Mouse (Mus musculus) bone marrow, adult 2 months (tissue): ENCODE data around the gene Nup62. TPM values are rescaled to one million over a fixed set of nuclear protein-coding genes. Genes with fewer than 3 reads are reported as not detected.

Experiments
- H3K27ac ChIP-seq: fragments of 200-500 bp; 2 replicates; pipeline ENCODE4 v1.5.1; 2012; ENCODE audit warnings: low read depth, mild to moderate bottlenecking, control low read depth, inconsistent platforms, low read length; ENCODE audit not compliant: control insufficient read depth, poor library complexity, insufficient read depth
- H3K4me1 ChIP-seq: fragments of 200-500 bp; 2 replicates; pipeline ENCODE4 v1.6.1; 2011; ENCODE audit warnings: low read length; ENCODE audit not compliant: control insufficient read depth, insufficient read depth
- H3K4me3 ChIP-seq: fragments of 200-500 bp; replicated peaks from 2 replicates; pipeline ENCODE3; 2011; ENCODE audit warnings: mild to moderate bottlenecking, low read depth, low read length, control low read depth; ENCODE audit not compliant: control insufficient read depth
- CTCF ChIP-seq: fragments of 200-500 bp; IDR thresholded peaks from 2 replicates; pipeline ENCODE4 v1.5.1; 2011; ENCODE audit warnings: low read length, control low read depth; ENCODE audit not compliant: control insufficient read depth, insufficient read depth
- POLR2A ChIP-seq: fragments of 200-500 bp; IDR thresholded peaks from 2 replicates; pipeline ENCODE4 v1.6.1; 2011; ENCODE audit warnings: low read depth, mild to moderate bottlenecking, control low read depth, low read length, borderline replicate concordance; ENCODE audit not compliant: control insufficient read depth
- WGBS: fragments of 180-500 bp; shearing (Covaris S2); methylation state at CpG from one replicate; pipeline ENCODE4 v1.1.7; 2018; 5-methylcytosine and 5-hydroxymethylcytosine counted together
- polyA plus RNA-seq: library from polyadenylated mRNA; stranded (reverse); fragments of >200 nt; gene quantifications from 2 replicates; pipeline ENCODE4 v1.2.4, GENCODE M21; 2011; ENCODE audit warnings: low replicate concordance; ENCODE audit not compliant: missing spikeins, insufficient read depth, insufficient read length

The Nup62 gene
- polyA plus RNA-seq, 1 experiment, result 44.7 TPM

DNA sequence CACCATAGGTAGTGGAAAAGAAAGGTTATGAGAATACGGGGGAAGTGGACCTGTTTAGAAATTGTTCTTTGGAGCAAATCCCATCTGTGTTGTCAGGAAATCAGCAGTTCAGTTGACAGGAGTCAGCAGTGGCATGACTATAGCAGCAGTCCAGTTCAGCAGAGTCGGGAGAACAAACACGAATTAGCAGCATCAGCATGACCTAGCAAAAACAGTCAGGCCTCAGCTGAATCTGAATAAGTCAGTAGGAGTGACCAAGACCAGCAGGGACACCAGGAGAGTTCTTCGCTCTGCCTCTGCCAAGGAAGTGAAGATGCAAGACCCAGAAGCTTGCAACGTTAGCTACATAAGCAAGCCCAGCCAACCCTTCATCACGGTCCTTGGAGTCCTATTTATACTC is 23.1 kb upstream of the Nup62 start:
- Histone ChIP-seq H3K27ac (no peak overlapping the region), H3K4me3 (no peak overlapping the region), H3K4me1 (no peaks in the 10 kb centered on the region)
- TF ChIP-seq CTCF (no peak), POLR2A (no peak)
- 71% methylated on average over 6 of the region's 6 CpGs for WGBS

DNA sequence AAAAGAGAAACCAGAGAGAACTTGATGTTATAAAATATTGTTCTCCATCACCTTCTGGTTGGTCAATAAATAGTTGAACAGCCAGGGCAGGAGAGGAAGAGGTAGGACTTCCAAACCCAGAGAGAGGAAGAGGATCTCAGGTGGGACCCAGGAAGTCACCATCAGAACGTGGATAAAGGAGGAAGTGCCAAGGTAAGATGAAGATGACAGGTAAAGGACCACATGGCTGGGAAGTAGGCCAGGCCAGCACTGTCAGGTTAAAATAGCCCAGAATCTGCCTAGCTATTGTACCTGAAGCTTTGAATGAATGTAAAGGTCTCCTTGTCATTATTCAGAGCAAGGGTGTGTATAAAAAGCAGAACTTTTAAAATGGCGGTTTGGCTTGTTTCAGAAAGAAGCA is 7.0 kb upstream of the Nup62 start:
- no peak for TF ChIP-seq POLR2A
- TF ChIP-seq CTCF, result no peak
- WGBS, result 44% methylated on average over 2 of the region's 2 CpGs
- no peaks in the 10 kb centered on the region for H3K4me1 ChIP-seq

DNA sequence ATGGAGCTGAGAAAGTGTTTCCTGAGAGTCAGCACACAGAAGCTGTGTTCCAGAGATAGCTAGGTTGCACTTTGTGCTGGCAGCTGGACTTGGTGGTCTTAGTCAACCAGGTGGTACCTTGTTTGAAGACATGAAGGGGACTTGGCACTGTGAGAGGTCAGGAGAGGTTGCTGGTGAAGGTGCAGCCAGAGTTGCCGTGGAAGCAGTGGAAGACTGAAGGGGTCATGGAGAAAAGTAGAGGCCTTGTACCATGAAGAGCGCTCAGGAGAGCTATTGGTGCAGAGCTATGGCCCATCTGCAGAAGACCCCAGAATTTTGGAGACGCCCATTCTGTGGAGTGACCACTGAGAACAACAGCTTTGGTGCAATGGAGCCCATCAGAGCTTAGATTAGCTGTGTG is 6.4 kb upstream of the Nup62 start:
- Histone ChIP-seq H3K4me3 (no peak overlapping the region), H3K27ac (no peak overlapping the region), H3K4me1 (no peaks in the 10 kb centered on the region)
- TF ChIP-seq CTCF (no peak), POLR2A (no peak)
- WGBS, result 83% methylated on average over 3 of the region's 3 CpGs

More for the DNA sequence above, 7.0 kb upstream of the Nup62 start:
- Histone ChIP-seq H3K4me3 (no peak overlapping the region), H3K27ac (no peak overlapping the region)

DNA sequence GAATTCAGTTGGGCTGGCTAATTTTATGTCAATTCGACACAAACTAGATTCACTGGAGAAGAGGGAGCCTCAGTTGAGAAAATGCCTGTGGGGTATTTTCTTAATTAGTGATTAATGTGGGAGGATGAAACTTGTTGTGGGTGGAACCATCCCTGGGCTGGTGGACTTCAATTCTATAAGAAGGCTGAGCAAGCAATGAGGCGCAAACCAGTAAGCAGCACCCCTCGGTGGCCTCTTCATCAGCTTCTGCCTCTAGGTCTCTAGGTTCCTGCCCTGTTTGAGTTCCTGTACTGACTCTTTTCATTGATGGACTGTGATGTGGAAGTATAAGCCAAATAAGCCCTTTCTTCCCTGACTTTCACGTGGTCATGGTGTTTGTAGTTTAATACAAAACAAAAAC is 5.5 kb upstream of the Nup62 start:
- Histone ChIP-seq H3K4me3 (no peak overlapping the region), H3K27ac (no peak overlapping the region), H3K4me1 (peaks cover 2% of the 10 kb centered on the region)
- 74% methylated on average over 4 of the region's 4 CpGs for WGBS
- TF ChIP-seq POLR2A (no peak), CTCF (no peak)

DNA sequence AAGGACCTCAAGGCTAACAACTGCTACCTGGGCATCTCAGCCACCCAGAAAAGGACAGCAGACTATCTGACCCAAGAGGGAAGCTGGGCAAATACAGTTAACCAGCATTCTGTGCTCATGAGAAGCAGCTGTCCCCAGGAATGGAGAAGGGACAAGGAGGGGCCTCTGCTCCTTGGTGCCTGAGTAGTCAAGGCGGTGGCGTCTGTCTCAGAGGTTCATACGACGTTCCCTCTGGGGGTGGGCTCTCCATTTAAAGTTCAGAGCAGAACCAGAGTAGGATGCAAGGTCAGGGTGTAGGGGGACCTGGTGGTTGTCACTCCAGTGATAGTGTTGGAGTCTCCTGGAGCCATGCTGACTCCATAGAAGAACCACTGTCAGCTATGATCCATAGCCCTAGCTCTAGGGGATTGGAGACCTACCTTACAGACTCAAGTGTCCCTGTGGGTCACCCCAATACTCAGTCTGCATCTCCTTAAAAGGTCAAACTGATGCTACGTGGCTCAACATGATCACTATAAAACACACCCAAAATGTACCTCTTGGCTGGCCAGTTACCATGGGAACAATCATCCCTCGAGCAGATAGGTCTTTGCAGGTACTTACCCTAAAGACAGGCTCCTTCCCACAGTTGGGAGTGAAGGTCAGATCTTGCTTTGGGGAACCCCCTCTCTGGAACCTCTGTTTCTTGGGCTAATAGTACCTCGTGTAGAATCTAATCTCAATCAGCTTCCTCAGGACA is 4.9 kb upstream of the Nup62 start:
- H3K27ac ChIP-seq, result no peak overlapping the region
- H3K4me1 ChIP-seq, result peaks cover 2% of the 10 kb centered on the region
- WGBS, result 86% methylated on average over 7 of the region's 7 CpGs
- TF ChIP-seq POLR2A (no peak), CTCF (no peak)
- H3K4me3 ChIP-seq, result no peak overlapping the region

DNA sequence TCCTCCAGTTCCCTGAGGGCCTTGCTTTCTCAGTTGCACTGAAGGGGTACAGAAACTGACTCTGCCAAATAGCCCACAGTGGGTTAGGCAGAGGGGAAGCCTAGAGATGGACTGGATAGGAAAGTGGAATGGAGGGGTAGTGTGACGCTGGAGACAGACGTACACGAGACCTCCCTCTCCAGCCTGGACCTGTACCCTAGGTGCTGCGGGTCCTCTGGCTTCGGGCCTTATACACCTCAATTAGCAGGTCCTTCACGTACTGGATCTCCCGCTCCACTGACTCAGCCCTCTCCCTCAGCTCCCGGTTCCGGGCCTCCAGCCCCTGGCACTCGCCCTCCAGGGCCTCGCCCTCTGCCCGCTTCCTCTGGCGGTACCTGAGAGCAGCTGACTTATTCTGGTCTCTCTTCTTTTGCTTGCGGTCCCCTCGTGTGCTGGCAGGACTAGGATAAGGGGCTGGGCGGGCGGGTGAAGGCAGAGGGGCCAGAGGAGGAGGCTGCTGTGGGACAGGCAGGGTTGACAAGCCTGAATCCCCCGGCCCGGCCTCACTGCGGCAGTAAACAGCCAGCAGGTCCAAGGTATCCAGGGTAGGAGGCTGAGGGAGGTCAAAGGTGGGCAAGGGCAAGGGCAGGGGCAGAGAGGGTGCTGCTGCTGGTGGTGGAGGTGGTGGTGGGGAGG is 3.1 kb upstream of the Nup62 start:
- no peak overlapping the region for H3K27ac ChIP-seq
- 90% methylated on average over 20 of the region's 20 CpGs for WGBS
- no peak for TF ChIP-seq POLR2A
- no peak for TF ChIP-seq CTCF
- no peak overlapping the region for H3K4me3 ChIP-seq
- H3K4me1 ChIP-seq, result peaks cover 2% of the 10 kb centered on the region

DNA sequence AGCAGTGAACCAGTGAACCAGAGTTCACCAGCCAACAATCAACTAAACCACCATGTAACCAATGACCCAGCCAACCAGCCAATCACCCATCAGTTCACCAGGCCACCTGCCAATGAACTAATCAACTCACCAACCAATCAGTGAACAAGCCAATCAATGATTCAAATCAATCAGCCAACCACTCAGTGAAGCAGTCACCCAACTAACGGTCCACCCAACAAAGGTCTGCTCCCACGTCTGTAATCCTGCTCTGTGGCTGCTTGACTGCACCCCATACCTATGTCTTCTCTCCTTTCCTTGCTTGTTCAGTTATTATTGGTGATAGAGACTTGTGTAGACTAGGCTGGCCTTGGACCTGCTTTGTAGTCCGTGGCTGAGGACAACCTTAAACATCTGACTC is 1.9 kb upstream of the Nup62 start:
- Histone ChIP-seq H3K4me3 (no peak overlapping the region), H3K4me1 (peaks cover 4% of the 10 kb centered on the region), H3K27ac (no peak overlapping the region)
- WGBS, result 85% methylated on average over 3 of the region's 3 CpGs
- TF ChIP-seq POLR2A (no peak), CTCF (no peak)

DNA sequence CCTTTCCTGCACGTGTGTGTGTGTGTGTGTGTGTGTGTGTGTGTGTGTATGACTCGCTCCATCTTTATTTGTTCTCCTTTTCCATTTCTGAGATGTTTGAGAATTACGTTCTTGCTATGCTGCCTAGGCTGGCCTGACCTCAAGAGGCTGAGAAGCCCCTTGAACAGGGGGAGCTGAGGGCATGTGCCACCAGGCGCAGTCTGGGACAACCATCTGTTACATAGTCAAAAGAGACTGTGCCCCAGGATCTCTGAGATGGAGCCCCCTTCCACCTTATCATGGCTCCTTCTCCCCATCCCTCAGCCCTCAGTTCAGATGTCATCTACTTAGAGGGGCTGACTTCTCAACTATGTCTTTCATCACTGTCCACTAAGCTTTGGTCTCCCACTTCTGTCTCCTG is 1.5 kb upstream of the Nup62 start:
- Histone ChIP-seq H3K4me3 (no peak overlapping the region), H3K4me1 (peaks cover 4% of the 10 kb centered on the region), H3K27ac (no peak overlapping the region)
- 80% methylated on average over 4 of the region's 4 CpGs for WGBS
- TF ChIP-seq POLR2A, result no peak
- no peak for TF ChIP-seq CTCF
